Mouse (Mus musculus) WW6 (cell line): ENCODE measurements at regions not wholly inside any gene's neighbourhood (a gene's known extent, or its start where the extent isn't known, plus 50 kb on each side); places are given as distances from the start of the nearest gene placed in this dataset.
"Not testable (repeated sequence)": the region's sequence is repeated elsewhere in the genome, so short reads cannot be mapped to it uniquely, and the experiment has no call there.

Experiments
- DNase-seq: peaks from one replicate; pipeline ENCODE4 v3.0.0-alpha.2; 2013; ENCODE audit warnings: low read depth, low spot score

DNA sequence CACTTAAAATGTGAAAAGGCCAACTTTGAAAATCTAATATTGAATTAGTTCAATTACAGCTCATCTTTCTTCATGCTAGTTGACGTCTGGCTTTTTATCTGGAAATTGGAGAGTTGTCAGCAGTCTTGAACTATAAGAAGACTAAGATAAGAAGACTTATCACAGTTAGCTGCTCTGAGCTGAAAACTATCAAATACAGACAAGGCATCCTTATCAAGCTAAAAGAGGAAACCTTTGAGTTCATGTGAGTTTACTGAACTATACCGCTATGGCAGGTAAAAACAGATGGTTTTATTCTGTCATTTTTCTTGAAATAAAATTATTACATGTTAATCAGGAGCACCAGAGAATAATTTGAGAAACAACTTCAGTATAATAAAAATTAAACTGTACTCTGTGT, 735.2 kb upstream of the Marcks start:
- DNase-seq: no peak

DNA sequence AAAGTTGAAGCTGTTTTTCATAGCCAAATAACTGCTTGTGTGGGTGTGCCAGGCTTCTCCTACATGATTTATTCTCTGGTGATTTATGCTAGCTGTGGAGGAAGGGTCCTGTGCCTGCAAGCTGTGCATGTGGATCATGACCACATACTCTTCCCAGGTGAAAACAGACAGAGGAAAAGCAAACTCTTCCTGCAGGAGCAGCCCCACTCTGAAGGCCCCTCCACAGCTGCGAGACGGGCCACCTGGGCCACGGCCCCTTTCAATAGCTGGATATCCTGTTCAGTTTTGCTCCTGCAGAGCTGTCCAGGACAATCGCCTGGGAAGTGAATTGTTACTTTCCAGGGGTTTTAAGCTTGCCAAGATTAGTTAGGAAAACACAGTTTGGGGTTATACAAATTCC, 722.3 kb upstream of the Marcks start:
- no peak for DNase-seq

DNA sequence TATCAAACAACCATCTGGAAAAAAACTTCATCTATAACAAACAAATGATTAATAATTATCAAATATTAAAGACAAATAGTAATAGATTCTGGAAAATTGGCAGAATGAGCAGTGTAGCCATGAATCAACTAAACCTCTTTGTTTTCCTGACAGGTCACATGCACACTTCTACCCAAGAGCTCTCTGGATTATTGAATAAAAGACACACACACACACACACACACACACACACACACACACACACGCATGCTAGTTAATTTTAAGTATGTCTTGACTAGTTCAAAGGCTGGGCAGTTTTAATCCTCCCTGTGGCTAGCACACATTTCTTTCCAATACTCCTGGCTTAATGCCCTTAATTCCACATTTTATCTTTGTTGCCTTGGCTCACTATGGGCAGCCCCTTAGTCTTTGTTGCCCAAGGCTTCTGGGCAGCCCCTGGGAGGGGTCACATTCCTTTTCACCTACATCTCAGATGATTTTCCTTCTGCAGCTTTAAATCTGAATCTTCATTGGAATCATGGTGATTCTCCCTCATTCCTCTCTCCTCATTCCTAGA, 710.6 kb upstream of the Marcks start:
- no peak for DNase-seq

DNA sequence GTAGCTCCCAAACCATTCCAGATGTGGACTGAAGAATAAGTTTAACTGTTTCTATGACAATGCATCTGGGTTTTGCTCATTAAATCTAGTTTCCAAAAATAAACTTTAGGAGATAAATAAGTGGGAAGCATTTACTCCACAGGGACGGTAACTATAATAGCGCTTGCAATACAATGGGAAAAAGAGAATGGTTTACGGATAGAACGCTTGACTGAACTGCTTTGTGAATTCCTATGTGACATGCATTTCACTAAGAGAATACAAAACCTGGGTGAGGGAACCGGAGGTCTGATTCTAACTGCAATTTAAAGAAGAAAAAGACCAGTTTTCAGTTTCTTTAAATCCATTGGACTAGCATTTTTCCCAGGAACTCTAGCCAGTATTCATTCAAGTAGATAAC, 704.1 kb upstream of the Marcks start:
- no peak for DNase-seq

DNA sequence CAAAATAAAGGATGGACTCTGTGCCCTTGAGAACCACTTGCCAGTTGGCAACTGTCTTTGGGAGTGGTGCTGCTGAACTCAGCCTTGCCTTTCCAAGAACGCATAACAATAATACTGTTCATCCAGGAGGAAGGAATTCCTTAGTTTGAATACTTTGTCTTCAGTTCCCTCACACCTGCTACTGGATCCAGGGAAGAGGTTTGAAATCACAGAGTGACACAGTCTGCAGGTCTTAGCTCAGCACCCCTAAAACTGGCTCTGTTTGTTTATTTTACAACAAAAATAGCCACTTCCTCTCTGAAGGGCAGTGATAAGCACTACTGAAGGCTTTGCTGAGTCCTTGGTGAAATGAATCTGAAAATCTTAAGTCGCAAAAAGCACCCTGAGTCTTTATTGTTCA, 703.1 kb upstream of the Marcks start:
- DNase-seq: no peak

DNA sequence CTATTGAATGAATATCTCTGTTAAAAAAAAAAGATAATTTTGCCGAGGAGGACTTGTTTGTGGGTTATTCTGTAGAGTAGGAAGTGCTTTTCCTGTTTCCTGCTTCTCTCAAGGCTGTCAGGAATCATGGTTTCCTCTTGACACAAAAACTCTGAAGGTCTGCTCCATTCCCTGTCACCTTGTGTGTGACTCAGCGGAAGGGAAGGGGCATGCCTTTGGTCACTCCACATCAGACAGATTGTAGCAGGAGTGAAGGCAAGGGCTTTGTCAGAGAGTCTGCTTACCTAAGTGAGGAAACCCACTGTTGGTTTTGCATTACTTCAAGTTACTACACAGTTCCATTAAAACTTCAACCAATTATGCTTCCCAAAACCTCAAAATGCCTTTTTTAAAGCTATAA, 699.0 kb upstream of the Marcks start:
- no peak for DNase-seq

DNA sequence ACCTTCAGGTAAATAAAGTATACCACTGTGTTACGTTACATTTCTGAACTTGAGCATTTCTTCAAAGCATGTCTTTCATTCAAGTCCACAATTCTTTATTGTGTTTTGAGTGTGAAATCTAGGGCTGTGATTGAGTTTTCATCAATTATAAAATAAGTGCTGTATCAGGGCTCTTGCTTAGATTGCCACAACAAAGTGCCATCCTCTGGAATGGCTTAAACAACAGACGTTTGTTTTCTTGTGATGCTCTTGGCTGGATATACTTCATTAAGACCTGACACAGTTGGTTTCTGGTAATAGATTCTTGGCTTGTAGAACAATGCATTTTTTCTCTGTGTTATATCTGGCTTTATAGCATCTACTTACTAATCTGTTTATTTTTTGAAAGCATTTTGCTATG, 674.3 kb upstream of the Marcks start:
- DNase-seq: no peak

DNA sequence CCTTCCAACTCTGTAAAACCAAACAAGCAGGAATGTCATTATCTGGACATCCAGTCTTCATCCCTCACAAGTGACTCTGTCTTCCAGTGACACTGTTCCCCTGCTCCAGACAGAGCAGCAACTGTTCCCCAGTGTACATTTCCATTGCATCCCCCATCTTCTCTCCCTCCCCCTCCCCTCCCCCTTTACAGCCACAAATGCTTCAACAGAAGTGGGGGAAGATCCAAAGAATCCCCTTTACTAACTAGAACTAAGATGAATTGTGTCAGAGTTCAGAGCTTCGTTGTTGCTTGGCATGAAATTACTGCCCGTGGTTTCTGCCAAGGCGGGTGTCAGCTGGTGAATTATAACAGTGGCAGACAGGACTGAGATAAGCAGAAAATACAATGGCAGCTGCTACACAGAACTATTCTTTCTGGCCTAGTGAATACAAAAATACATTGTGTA, 673.7 kb upstream of the Marcks start:
- no peak for DNase-seq

DNA sequence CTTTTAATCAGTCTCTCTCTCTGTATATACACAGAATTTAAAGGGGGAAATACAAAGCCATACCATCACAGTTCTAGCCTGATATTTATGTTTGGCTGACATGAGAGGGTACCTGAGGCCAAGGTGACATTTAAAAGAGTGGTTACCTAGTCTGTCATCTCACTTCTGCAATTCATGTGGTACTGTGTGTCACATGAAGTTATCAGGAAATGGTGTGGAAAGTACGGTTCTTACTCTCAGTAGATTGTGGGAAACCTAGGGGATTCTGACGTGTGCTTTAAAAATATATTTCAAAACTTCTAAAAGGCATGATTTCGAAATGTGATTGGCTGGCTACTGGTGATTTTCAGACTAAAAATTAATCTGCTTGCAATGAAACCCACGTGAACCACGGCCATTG, 673.1 kb upstream of the Marcks start:
- no peak for DNase-seq

DNA sequence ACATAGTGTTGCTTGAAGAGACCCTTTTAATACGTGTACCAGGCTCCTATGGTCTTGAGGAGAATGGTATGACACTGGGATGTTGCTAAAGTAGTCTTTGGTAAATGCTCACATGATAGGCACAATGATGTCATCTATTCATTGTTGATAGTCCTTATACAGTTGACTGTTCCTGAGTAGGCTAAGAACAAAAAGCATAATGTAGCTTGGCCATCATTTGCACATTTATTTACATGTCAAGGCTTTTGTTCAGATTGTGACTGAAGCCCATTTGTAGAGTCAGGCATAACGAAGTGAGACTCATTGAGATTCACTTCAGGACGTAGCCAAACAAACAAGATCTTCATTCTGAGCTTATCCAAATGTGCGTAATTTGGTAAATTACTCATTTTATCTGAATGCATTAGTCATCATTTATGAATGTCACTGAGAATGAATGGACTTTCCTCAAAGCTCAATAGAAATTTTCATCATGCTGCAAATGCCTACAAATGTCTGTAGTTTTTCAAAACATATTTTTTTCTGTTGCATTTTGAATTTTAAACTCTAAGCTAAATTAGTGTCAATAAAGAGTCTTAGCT, 664.6 kb upstream of the Marcks start:
- no peak for DNase-seq

DNA sequence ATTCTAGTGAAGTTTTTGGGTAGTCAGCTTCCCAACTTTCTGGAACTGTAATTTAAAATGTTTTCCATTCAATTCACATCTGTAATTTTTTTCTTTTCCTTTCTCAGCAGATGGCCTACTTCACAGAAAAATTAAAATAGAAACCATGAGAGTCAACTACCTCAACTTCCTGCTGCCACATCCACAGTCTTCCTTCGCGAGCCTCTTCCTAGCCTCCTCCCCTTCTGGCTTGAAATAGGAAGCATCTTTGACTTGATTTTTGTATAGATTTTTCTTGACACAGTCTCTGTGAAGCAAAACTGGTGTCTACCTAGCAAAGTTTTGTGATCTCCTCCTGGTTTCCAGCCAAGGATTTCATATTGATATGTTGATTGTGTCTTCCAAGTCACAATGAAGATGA, 660.7 kb upstream of the Marcks start:
- DNase-seq: no peak

DNA sequence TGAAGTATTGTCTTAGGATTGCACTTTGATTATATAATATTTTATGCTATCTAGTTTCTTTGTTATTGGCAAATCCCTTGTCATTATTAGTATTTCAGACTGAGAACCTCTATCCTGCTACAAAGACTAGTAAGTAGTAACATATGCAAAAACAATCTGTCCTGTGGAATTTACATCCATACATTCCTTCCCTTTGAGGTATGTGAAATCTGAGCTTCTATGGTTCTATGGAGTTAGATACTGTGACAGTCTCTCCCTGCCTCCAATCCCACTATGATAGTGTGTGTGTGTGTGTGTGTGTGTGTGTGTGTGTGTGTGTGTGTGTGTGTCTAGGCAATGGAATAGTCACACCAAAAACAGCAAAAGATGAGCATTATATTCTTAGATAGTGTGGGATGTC, 659.6 kb upstream of the Marcks start:
- no peak for DNase-seq

DNA sequence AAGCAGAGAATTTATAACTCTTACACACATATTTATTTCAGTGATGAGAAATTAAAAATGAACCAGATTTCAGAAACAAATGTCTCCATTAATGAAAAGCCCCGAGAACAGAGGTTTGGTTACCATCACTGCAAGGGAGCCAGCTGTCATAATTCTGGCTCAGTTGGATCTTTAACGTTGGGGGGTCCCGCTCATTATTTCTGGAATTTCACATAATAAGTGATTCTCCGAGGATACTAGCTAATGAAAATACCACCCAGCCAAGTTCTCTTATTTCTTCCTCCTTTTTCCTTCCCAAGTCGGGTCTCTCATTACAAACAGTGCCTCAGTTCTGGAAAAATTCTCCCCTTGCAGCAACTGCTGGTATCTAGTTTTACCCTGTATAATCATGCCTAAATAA, 659.0 kb upstream of the Marcks start:
- DNase-seq: no peak

DNA sequence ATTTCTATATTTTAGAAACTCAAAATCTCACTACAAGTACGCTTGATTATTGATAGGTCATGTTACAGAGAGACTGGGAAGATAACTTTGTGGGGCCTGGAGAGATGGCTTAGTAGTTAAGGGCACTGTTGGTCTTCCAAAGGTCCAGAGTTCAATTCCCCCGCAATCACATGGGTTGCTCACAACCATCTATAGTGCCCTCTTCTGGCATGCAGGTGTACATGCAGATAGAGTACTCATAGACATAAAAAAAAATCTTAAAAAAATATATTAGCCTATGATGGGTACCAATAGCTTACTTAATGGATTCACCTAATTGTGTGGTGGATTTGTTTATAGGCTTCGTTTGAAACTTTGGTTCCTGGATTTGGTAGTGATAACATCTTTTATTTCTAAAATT, 654.2 kb upstream of the Marcks start:
- no peak for DNase-seq

DNA sequence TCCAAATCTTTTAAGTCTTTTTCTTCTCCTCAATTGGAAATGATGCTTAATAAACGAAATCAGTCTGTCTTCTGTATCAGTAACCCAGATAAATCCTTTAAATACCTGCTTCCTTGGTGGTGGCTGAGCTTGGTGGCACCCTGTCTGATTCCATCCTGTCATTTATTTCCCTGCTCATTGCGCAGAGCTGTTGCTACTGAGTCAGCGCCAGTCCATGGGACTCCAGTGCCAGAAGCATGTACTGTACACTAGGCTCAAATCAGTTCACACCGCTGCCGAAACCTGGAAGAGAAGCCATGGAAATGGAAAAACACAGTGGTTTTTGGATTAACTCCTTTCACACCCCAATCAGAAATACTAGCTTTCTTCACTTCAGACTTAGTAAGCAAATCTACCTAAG, 649.3 kb upstream of the Marcks start:
- no peak for DNase-seq

DNA sequence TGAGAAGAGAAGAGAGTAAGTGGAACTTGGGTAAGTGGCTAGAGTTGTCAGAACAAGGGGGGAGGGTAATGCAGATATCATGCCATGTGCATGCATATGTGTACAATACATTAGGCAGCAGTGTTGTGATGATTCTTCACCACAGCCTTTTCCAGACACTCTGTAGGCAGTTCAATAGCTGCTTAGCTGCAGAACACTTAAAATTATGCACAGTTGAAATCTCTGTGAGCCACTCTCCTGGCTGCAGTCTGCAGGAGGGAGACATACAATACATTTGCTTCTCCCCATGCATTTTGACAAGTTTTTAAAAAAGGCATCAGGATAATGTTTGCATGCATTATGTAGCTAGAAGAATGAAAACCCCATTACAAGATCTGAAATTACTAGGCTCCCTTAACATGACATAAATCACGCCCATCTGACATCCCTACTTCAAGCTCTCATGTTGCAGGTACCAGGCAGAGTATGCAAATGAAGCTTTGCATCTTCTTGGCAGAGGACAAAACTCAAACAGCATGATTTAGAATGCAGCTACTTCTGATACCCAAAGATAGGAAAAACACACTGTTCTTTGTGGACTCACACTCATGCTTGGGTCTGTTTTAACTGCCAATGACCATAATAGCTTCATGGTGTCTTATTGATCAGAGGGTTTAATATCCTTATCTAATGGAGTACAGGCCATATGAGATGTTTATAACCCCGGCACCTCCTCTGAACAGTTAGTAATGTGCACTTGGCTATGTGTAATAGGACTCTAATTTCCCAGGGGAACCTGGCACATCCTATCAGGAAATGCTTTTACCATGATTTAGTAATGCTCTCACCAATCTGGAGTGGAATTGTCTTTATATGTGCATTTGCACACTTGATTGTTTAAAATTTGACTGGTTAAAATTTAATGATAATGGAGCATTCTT, 640.9 kb upstream of the Marcks start:
- DNase-seq: no peak

DNA sequence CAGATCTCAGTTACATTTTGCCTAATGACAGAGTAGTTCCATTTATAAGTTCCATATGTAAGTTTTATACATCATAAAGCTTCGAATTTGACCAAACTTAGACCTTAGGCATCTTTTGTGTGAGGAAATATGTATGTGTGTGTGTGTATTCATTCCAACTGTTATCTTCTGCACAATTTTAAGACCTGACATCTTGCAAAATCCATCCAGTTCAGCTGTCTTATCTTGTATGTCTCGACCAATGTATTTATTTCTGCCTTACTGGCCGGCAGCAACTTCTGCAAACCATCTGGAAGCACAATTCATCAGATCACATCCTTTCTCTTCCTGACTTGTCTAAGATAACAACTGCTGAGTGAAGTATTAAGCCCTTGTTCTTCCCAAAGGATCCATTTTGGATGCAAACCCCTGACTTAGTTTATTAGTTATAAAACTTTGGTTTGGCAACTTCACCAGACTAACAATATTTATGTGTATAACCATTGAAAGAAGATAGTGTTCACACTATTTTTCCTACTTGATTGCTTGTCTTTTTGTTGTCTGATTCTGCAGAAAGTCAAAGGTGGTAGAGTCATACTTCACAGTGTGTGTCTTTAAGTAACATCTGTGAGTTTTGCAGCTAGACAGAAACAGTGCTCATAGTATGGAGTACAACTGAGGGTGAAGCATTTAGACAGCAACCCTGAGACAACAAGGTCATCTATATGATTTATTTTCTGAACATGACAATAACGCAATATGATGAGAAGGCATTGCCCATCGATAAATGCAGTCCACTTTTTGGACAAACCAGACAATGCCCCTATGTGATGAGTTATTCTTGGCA, 622.0 kb upstream of the Marcks start:
- DNase-seq: no peak

DNA sequence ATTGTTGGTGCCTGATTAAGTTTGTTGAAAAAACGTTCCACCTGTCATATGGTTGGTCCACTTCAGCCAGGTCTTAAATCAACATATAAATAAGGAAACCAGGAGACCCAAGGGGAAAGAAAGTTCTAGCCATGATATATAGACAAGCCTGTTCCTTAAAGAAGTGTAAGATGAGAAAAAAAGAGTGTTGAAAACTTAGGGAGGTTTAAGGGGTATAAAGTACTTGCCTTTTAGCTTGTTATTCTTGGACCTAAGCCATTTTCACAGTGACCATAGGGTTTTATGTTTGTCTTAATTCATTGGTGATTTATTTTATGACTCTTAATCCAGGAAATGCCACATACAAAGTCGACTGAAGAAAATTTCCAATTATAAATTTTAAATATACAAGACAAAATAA, 602.9 kb upstream of the Marcks start:
- DNase-seq: no peak

DNA sequence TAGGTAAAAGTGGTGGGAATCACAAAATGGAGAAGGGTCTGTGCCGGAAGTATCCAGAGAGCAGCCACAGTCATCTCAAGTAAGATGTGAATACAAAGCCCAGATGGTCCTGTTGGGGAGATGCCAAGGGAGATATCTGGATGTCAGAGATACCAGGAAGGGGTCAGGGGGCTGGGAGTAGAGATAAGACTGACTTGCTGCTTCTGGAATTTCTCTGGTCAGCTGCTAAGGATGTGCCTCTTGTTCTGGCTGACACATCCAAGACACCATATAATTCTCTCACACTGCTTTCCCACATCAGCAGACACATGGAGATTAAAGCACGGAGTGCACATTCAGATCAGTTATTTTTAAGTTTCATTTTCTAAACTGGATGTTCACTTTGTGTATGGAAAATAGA, 600.3 kb upstream of the Marcks start:
- DNase-seq: no peak

DNA sequence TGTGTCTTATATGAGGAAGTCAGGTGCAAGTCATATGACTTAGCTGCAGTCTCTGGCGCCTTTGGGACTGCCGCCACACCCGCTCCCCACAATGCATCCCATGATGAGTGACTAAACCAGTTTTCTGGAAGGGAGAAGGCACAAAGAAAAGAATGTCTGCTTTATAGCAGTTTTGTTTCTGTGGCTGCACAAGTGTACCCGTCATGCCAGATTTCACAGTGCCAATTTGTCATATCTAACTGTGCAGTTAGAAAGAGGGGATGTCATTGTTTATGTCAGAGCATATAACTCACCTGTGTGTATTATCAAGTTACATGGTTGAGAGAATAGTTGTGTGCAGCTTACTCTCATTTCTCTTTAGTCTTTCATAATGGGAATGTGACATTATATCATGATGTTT, 586.9 kb upstream of the Marcks start:
- DNase-seq: no peak

DNA sequence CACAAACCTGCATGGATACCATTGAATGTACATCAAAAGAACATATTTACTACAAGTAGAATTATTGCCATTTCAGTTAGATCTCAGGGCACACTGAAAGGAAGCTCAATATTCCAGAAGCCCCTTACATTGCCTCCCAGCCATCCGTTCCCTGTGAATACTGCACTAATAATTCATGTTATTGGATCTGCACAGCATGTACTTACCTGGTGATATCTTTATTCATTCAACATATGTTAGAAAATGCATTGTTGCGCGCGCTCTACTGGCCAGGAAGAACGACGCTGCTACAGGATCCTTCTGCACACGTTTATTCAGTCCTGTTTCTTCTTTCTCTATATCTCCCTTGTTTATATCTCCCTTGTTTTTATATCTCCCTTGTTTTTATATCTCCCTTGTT, 586.3 kb upstream of the Marcks start:
- not testable (repeated sequence) for DNase-seq

DNA sequence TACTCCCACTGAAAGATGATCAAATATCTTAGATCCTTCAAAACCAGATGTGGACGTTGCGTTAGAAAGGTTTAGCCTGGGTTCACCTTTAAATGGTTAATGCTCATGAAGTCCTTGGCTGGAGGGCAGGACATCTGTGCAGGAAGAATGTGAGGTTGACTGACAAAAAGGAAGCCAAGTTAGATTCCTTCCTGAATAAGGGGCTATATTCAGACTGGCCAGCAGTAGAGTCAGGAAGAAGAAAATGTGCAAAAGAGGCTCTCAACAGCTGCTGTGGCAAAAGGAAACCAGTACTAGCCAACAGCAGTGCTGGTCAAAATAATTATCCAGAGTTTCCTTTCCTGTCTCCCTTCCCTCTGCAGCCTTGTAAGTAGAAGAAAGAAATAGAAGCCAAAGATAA, 582.0 kb upstream of the Marcks start:
- DNase-seq: no peak
